Mouse (Mus musculus) neutrophil, adult 65 days (primary cell): ENCODE results near the gene Med27. TPM values are rescaled to one million over a fixed set of nuclear protein-coding genes. Genes with fewer than 3 reads are reported as not detected.

Experiments
- total RNA-seq: library from RNA; stranded (reverse); gene quantifications from 2 replicates; pipeline ENCODE4 v1.2.4, GENCODE M21; 2023

Gene Med27
- 17.5 and 24.7 TPM in 2 replicates for total RNA-seq

DNA sequence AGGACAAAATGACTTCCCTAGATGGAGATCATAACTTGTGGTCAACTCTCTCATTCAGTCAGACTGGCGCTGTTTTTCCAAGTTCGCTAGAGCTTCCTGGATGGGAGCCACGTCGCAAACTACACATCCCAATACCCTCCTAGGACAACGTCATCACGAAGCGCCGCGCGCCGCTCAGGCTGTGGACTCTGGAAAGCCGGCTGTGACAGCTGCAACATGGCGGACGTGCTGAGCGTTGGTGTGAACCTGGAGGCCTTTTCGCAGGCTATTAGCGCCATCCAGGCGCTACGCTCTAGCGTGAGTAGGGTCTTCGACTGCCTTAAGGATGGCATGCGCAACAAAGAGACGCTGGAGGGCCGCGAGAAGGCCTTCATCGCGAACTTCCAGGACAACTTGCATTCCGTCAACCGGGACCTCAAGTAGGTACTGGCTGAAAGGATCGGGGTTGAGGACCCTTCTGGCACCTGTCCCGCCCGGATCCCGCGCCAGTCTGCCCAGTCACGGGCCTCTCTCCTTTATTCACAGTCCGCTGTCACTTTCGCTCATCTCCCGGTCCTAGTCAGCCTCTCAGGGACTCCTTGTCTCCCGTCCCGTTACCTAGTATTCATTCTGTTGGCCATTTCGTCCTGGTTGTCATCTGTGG, at the start of gene Med27:
TSS of gene Med27 (plus strand) at position 191 of the 643 bp plus-strand sequence.

Other genes with a start within 250 kb of the Med27 start
- 32.1 and 41.3 TPM in 2 replicates for gene Setx, start 222.6 kb upstream of the Med27 start, total RNA-seq
- gene Ntng2, start 93.8 kb upstream of the Med27 start, total RNA-seq = 125 and 155 TPM in 2 replicates